Mouse (Mus musculus) granulocyte monocyte progenitor cell, adult 5-6 weeks (primary cell): ENCODE data around the gene Plcxd2. TPM values are rescaled to one million over a fixed set of nuclear protein-coding genes. Genes with fewer than 3 reads are reported as not detected.

Experiments used
- ATAC-seq: replicated peaks from 2 replicates; pipeline ENCODE4 v1.8.0; 2016; ENCODE audit warnings: mild to moderate bottlenecking, moderate TSS enrichment, inconsistent platforms; ENCODE audit not compliant: poor library complexity, severe bottlenecking
- total RNA-seq, 2 experiments: library from RNA; stranded (forward) in 1 of 2; stranded (reverse) in 1 of 2; fragments of 200-712, 200-1000 nt in 1 of 2; fragments of >200 nt in 1 of 2; fragmentation: Nextera tagmentation in 1 of 2; gene quantifications; 2 replicates each; pipeline ENCODE4 v1.2.3; 2014 to 2017

Gene Plcxd2
- total RNA-seq, 2 experiments from 2014 or later: 2.4 to 5.8 TPM

DNA sequence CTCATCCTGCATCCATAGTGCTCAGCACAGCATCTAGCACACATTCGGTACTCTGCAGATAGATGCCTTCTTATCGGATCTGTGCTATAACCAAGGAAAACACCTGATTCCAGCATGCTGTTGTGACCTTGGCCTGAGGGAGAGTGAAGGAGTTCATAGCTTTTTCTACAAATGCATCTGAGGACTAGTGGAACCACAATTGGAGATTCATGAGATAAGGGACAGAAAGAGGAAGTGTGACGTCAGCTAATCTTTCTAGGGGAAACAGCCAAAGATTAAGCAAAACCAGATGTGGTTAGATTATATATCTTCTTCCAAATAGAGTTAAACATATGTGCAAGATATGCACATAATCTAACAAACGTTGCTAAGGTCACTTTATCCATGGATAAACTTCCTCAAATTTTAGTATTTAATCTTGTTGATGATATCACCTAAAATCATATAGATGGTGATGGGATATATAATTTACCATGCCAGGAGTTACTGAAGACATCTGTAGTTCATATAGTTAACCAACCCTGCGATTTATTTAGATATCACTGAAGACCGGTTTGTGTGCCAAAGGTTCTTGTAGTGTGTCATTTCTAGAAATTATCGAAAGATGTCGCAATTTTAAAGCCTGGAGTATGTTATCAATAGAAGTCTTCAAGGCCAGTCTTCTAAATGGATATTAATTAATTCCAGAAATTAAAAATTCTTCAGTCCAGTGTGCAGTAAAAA is 67.7 kb downstream of the Plcxd2 start:
- ATAC-seq: peak; percentile 94

DNA sequence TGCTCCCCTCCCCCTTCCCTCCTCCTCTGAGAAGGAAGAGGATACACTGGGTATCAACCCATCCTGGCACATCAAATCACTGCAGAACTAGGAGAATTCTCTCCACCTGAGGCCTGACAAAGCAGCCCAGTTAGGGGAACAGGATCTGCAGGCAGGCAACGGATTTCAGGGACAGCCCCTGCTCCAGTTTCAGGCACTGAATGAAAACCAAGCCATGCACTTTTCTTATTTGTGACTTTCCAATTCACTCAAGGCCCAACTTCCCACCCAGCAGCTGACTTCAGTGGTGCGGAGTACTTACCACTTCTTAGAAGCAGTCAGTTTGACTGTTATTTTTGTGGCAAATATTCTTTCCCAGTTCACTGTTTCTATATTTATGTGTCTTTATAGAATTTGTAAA is 69.3 kb downstream of the Plcxd2 start:
- ATAC-seq: no peak

DNA sequence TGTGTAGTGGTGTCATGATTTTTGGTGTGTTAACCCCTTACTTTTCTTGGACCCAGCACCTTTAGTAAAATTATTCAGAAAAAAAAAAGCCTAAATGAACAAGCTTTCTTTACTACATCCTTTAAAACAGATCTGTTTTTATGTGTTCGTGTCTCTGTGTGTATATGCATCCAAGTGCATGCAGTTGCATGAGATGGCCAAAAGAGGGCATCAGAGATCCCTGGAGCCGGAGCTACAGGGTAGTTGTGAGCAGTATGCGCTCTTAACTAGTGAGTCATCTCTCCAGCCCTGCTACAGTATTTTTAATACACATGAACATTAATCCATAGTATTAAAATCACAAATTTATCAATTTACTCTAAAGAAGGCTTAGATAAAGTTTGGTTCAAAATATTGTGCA is 70.6 kb downstream of the Plcxd2 start:
- ATAC-seq: no peak

DNA sequence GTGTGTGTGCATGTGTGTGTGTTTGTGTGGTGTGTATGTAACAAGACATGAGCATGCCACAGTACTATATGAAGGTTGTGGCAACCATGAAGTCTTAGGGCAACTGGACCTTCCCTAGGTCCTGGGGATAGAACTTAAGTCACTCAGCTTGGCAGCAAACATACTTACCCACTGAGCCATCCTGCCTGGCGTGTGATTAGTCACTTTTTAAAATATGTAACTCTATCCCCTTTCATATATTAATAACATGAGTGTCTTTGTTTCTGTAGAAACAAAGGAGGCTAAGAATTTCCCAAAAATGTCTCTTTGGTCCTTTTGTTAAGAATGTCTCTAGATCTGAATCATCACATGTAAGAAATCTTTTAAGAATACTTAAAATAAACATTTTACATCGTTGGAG is 72.6 kb downstream of the Plcxd2 start:
- no peak for ATAC-seq

DNA sequence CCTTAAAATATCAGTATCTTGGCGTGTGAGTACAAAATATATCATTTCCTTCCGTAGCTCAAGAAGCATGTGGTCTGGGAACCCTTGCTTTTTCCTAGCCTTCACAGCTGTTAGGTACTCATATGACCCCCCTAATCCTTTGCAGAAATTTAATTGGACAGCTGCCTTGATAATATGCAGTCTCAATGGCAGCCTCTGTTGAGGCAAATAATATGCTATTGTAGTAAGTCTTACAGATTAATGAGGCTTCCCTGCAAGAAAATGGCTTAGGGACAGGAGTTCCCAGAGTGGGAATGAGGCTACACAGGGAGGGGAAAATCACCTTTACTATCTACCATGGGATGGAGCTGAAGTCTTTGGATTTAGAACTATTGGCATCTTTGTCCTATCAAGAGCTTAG is 73.5 kb downstream of the Plcxd2 start:
- no peak for ATAC-seq

DNA sequence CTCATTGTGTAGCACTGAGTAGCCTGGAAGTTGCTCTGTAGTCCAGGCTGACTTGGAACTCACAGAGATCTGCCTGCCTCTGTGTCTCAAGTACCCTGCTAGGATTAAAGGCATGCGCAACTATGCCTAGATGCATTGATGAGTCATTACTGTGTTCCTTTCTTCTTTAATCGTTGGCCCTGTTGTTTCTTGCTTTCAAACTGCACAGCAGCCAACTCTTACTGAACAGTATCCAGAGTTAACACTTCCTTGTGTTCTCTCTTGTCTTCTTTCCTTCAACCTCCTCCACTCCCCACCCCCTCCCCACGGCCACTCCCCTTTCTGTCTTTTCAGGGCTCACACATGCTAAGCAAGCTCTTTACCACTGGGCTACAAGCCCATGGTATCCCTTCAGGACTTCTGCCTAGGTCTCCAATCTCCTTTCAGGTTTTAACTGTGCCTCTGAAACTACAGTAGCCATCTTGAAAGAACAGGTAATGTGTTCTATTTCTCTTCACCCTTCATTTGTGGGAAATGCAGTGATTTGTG is 74.0 kb downstream of the Plcxd2 start:
- no peak for ATAC-seq

DNA sequence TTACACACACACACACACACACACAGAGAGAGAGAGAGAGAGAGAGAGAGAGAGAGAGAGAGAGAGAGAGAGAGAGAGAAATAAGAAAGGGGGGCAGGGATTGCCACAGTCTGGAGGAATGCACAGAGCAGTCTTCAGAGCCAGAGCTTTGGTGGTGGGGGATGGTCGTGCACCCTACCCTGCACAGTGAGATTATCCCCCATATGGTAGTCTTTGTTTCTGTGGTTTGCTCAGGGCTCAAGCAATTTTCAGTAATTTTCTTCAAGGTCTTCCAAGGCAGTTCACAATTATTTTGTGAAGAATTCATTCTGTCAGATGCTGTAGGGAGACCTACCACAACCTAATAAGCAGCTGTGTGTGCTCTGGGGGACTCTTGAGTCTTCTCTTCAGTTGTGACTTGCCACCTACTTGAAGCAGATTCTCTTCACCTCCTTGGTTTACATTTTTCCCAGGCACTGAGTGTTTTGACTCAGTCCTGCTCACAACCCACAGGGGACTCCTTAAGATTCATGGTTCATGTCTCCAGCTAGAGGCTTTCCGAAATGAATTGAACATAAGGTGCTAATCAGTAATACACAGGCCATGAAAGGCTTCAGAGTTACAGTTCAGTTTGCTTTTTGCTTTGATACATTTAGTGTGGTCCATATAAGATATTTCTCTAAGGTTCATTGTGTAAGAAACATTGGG is 75.2 kb downstream of the Plcxd2 start:
- ATAC-seq: no peak

DNA sequence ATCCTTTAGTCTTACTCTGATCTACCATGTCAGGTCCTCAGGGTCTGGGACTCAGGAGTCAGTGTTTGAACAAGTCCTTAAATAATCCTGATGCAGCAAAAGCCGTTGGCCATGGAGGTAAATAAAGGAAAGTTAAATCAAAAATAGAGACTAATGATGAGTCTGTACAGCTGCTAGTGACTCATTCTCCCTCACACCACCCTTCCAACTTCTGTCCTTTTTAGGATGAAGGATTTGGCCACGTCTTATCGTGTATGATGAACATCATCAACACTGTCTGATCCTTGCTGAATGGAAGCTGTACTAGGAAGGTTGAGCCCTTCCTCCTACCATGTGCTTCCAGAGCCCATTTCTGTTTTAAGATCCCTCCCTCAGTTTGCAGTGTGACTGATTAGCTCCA is 79.7 kb downstream of the Plcxd2 start:
- no peak for ATAC-seq

DNA sequence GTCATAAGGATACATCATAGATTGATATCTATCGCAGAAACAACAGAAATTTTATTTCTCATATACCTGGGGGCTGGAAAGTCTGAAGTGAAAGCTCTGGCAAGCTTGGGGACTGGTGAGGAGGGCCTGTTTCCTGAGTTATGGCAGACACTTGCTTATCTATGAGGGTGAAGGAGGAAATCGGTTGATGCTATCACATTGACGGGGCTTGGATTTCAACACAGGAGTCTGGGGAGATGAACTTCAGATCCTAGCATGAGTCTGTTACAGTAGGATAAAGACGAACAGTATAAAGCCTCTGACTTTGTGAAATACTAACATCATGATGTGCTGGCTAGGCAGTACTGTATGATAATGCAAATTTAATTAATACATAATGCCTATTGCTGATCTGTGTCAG is 81.9 kb downstream of the Plcxd2 start:
- peak; percentile 69 for ATAC-seq

DNA sequence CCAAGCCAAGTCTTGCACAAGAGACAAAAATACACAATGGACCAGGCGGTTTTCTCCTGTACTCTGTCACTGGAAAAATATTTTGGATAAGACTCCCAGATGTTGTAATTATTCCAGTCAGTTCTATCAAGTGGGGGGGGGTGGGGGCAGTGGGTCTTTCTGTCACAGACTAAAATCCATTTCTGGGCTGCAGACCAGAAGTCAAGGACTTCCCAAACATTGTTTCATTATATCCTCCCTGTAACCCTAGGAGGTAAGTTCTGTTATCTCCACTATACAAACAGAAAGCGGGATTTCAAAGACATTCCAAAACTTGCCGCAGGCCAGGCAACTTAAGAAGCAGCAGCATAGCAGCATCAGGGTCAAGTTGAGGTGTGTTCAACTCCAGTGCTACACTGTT is 82.4 kb downstream of the Plcxd2 start:
- ATAC-seq: no peak

DNA sequence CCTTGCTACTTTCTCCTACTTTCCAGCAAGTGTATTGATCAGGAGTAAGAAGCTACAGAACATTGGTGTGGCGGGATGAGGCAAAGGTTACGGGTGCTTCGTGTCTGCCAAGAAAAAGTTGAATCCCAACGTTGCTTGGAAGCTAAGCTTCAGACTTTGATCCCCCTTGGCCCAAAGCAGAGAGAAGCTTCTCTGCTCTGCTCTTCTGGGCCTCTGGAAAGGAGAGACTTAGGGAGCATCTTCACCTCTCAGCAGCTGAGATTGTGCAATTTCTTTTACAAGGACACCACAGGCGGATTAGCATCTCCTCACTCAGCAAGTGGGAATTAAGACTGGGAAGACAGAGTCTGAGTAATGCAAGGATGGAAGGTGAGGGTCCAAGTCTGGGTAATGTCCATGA is 83.1 kb downstream of the Plcxd2 start:
- no peak for ATAC-seq

DNA sequence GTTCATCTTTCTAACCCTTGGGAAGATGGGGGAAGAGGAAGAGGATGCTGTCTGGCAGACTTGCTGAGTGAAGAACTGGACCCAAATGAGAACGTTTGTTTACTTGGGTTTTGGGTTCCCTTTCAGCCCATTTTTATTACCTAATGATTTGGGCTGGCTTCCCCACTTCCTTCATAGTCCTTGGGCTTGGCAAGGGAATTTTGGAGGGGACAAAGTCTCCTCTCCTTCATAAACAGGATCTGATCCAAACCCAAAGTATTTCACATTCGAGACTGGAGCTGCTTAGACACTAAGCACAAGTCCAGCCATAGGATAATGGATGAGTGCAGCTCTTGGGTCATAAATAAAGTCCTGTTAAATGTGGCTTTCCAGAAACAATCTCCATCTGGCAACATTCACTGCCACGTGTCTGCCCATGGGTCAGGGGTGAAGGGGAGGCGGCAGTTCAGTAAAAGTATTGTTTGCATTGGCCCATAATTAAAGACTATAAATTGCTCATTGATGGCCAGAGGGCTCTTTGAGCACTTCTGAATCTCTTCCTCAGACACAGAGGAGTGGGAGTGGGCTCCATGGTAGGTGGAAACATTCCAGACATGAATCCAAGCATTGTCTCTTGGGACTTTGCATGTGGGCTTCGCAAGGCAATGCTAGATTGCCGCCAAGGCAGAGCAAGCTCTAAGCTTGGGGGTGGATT is 86.1 kb downstream of the Plcxd2 start:
- ATAC-seq: no peak

DNA sequence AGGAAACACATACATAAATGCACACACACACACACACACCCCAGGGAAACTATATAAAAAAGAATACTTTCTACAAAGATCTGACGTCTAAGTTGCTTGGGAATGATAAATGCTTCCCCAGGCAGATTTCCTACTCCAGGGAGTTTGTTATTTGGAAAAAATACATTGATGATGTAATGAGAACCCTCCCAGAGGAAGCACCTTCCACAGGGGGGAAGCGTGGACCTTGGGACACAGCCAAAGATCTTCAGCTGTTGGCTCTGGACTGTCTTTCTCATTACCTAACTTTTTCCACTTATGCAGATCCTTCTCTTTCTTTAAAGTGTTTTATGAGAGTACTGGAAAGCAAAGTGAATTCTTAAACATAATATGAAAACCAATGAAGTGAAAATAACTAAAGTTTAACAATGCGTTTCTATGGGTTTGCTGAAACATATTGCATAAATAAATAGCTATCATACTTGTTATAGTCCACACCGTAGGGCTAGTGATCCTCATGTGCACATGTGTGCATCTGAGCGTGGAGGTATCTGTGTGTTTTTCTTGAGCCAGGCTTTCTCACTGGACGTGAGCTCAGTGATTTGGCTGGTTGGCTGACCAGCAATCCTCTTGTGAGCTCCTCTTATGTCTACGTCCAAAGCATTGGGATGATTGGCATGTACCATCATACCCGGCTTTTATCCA is 87.3 kb downstream of the Plcxd2 start:
- no peak for ATAC-seq

DNA sequence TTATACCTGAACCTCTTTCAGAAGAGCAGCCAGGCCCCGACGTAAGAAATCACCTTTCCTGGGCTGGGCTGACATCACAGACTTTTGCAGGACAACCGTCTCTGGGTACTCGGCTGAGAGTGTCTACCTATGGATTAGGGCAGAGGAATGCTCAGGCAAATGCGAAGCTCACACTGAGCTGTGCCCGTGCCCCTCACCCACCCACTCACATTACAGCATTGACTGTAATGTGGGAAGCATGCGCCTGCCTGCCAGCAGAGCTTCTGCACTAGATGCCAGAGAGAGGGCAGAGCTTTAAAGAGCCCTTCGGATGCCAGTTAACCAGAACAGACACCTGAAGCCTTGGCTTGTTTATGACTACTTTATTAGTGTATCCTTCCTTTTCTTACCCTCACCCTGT is 90.4 kb downstream of the Plcxd2 start:
- ATAC-seq: no peak

Other genes starting within 250 kb of the Plcxd2 start
- 1.4 and 9.0 TPM in 2 replicates for gene Phldb2, start 56.6 kb downstream of the Plcxd2 start, total RNA-seq (2014; fragmentation: Nextera tagmentation)
- 3.1 and 4.3 TPM in 2 replicates for gene Phldb2, start 56.6 kb downstream of the Plcxd2 start, total RNA-seq (2017)
- gene Cd96, start 110.0 kb upstream of the Plcxd2 start, total RNA-seq (2014; fragmentation: Nextera tagmentation): 0.92 TPM in 1 of 2 replicates, not detected in the other
- 1.1 and 2.3 TPM in 2 replicates for gene Cd96, start 110.0 kb upstream of the Plcxd2 start, total RNA-seq (2017)
- 3.2 and 3.7 TPM in 2 replicates for gene Gm4737, start 144.9 kb upstream of the Plcxd2 start, total RNA-seq (2014; fragmentation: Nextera tagmentation)
- 16.5 and 22.8 TPM in 2 replicates for gene Gm4737, start 144.9 kb upstream of the Plcxd2 start, total RNA-seq (2017)